Mouse (Mus musculus) C2C12 (cell line): ENCODE measurements around the gene Edrf1. TPM values are rescaled to one million over a fixed set of nuclear protein-coding genes. Genes with fewer than 3 reads are reported as not detected.

Experiments used
- H3K27me3 ChIP-seq: one replicate; pipeline ENCODE4 v1.6.1; 2011; ENCODE audit not compliant: control insufficient read depth, insufficient read depth, insufficient read length
- H3K36me3 ChIP-seq: one replicate; pipeline ENCODE4 v1.6.1; 2011; ENCODE audit not compliant: control insufficient read depth, insufficient read depth
- H3K4me3 ChIP-seq: one replicate; pipeline ENCODE4 v1.5.1; 2011; ENCODE audit warnings: mild to moderate bottlenecking, control low read depth; ENCODE audit not compliant: poor library complexity, insufficient read depth, severe bottlenecking
- H3K79me2 ChIP-seq: one replicate; pipeline ENCODE4 v1.6.1; 2011; ENCODE audit not compliant: control insufficient read depth, insufficient read depth
- H3K79me3 ChIP-seq: one replicate; pipeline ENCODE4 v1.6.1; 2011; ENCODE audit warnings: low read depth, control low read depth
- H3ac ChIP-seq: one replicate; pipeline ENCODE3; 2011; ENCODE audit warnings: low read depth; ENCODE audit not compliant: control insufficient read depth, insufficient read length
- CEBPB ChIP-seq: IDR thresholded peaks from one replicate; pipeline ENCODE4 v1.6.1; 2011; ENCODE audit warnings: low read depth, mild to moderate bottlenecking, control low read depth, moderate library complexity
- CTCF ChIP-seq: IDR thresholded peaks from one replicate; pipeline ENCODE4 v1.5.1; 2011; ENCODE audit not compliant: control insufficient read depth, insufficient read depth, insufficient read length
- FOSL1 ChIP-seq: IDR thresholded peaks from one replicate; pipeline ENCODE4 v1.8.0; 2011; ENCODE audit warnings: mild to moderate bottlenecking, low read length; ENCODE audit not compliant: poor library complexity, insufficient read depth, severe bottlenecking
- MAX ChIP-seq: IDR thresholded peaks from one replicate; pipeline ENCODE4 v1.6.1; 2011; ENCODE audit warnings: mild to moderate bottlenecking, control low read depth
- MYOD1 ChIP-seq: IDR thresholded peaks from one replicate; pipeline ENCODE4 v1.6.1; 2011; ENCODE audit warnings: low read depth; ENCODE audit not compliant: control insufficient read depth, insufficient read length
- MYOG ChIP-seq: IDR thresholded peaks from one replicate; pipeline ENCODE4 v1.6.1; 2011; ENCODE audit not compliant: control insufficient read depth, insufficient read length; ENCODE audit errors: extremely low read depth
- USF1 ChIP-seq: IDR thresholded peaks from one replicate; pipeline ENCODE4 v1.6.1; 2011; ENCODE audit warnings: low read depth, mild to moderate bottlenecking, control low read depth, moderate library complexity
- polyA plus RNA-seq: library from polyadenylated mRNA; unstranded; fragments of >200 nt; fragmentation: generic; extraction: Trizol; gene quantifications from one replicate; pipeline ENCODE4 v1.2.1, GENCODE M21; 2012; ENCODE audit warnings: missing spikeins

Gene Edrf1
- polyA plus RNA-seq, 1 experiment, result 4.9 TPM

GRCm38 (mm10) chr7:133720616-133721015, 83.3 kb downstream of the Edrf1 start:
- Histone ChIP-seq H3K79me3 (no peaks in the 10 kb centered on the region), H3K79me2 (no peaks in the 10 kb centered on the region), H3ac (no peak overlapping the region), H3K4me3 (no peak overlapping the region), H3K36me3 (peaks cover 67% of the 10 kb centered on the region), H3K27me3 (no peaks in the 10 kb centered on the region)
- TF ChIP-seq CTCF (no peak), FOSL1 (no peak), CEBPB (no peak), MAX (no peak), MYOD1 (no peak), USF1 (no peak), MYOG (no peak)

Other genes starting within 250 kb of the Edrf1 start
- not detected for gene Tex36, start 35.4 kb upstream of the Edrf1 start, polyA plus RNA-seq
- not detected for gene Mmp21, start 42.5 kb downstream of the Edrf1 start, polyA plus RNA-seq
- gene Bccip, start 71.8 kb downstream of the Edrf1 start, polyA plus RNA-seq, result 64.6 TPM
- gene Uros, start 72.5 kb downstream of the Edrf1 start, polyA plus RNA-seq, result 12.9 TPM
- gene Fank1, start 139.3 kb downstream of the Edrf1 start, polyA plus RNA-seq, result 0.47 TPM
- 27.0 TPM for gene Dhx32, start 145.2 kb downstream of the Edrf1 start, polyA plus RNA-seq